Mouse (Mus musculus): ENCODE results near the gene Lpin2. TPM values are rescaled to one million over a fixed set of nuclear protein-coding genes. Genes with fewer than 3 reads are reported as not detected.

Gene Lpin2
- total RNA-seq, 2 experiments from 2014 or later: 21.7 to 31.4 TPM

DNA sequence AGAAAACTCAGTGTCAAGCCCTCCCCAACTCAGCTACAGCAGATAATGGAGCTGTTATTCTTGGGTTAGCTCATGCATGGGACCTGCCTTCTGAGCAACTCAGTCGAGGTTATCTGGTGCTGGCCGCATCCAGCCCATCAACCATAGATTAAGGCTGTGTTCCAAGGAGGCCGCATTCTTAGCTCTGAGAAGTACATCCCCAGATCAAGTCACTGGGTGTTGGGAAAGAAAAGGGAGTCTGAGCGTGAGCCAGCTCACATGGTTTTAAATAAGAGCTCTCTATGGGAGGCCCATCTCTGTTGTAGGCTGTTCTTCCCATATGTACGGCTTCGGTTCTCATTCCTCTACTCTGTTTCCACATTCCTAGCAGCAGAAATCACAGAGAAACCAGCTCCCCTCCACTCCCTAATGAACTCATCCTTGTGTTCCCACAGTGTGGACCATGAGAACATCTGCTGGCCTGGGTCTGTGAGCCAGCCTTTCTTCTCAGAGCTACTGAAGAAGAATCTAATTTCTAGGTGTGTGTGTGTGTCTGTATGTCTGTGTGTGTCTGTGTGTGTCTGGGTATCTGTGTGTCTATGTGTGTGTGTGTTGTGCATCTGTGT lies 107.3 kb downstream of the Lpin2 start:
- no peak for ATAC-seq (ENCODE audit: poor library complexity, severe bottlenecking)

DNA sequence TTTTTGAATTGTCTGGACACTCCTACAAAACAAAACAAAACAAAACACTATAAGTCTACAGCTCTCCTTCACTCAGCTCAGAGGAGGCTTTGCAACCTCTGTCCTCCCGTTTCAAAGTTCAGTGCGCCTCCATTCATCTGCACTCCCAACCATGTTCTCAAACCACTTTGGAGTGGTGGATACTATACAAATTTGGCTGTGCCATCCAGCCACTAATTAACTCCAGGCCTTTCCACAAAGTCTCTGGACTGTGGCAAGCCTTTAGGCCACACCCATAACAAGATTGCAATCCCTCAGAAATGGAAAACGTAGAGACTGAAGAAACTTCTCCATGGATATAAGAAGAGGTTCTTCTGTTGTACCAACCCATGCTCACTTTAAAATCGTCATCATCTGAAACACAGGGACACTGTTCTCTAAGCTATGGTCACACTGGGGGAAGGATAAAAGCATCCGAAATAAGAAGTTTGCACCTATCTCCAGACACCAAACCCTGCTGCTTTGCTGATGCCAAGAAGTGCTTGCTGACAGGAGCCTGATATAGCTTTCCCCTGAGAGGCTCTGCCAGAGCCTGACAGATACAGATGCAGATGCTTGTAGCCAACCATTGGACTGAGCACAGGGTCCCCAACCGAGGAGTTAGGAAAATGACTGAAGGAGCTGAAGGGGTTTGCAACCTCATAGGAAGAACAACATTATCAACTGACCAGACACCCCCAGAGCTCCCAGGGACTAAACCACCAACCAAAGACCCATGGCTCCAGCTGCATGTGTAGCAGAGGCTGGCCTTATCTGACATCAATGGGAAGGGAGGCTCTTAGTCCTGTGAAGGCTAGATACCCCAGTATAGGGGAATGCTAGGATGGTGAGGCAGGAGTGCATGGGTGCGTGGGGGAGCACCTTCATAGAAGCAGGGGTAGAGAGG lies 108.4 kb downstream of the Lpin2 start:
- no peak for ATAC-seq (ENCODE audit: poor library complexity, severe bottlenecking)

GRCm38 (mm10) chr17:71291897-71292420 lies 109.6 kb downstream of the Lpin2 start:
- no peak for ATAC-seq (ENCODE audit: poor library complexity, severe bottlenecking)

DNA sequence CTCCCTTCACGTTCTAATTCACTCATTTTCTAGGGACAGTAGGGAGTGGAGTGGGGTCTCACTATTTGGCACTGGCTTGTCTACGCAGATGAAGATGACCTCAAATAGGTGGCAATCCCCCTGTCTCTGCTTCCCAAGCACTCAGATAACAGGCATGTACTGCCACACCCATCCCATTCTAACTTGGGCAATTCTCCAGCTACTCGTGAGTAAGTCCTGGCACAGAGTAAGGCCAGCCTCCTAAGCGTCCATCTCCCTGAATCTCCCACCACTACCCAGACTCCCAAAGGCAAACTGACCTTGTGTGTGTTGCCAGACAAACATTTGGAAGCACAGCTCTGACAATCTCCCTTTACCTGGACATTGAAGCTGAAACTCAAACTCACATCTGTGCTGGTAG lies 110.5 kb downstream of the Lpin2 start:
- ATAC-seq (ENCODE audit: poor library complexity, severe bottlenecking): no peak

- peak; percentile 56 for ATAC-seq (ENCODE audit: poor library complexity, severe bottlenecking)
These were observed 112.2 kb downstream of the Lpin2 start for GRCm38 (mm10) chr17:71294570-71294969.

Other genes starting within 250 kb of the Lpin2 start
- gene Myom1, start 179.9 kb upstream of the Lpin2 start, total RNA-seq (2015): 0.07 and 0.11 TPM in 2 replicates
- 0.44 and 0.69 TPM in 2 replicates for gene Myom1, start 179.9 kb upstream of the Lpin2 start, total RNA-seq (2017)
- gene Myl12a, start 179.7 kb upstream of the Lpin2 start, total RNA-seq (2015): 445 and 515 TPM in 2 replicates
- gene Myl12a, start 179.7 kb upstream of the Lpin2 start, total RNA-seq (2017): 230 and 278 TPM in 2 replicates
- 152 and 159 TPM in 2 replicates for gene Emilin2, start 129.4 kb downstream of the Lpin2 start, total RNA-seq (2015)
- 244 and 250 TPM in 2 replicates for gene Emilin2, start 129.4 kb downstream of the Lpin2 start, total RNA-seq (2017)

Measured in megakaryocyte, adult 5-6 weeks (primary cell).